ENCODE assay signal across 8 mouse cellular contexts in the genomic region with DNA sequence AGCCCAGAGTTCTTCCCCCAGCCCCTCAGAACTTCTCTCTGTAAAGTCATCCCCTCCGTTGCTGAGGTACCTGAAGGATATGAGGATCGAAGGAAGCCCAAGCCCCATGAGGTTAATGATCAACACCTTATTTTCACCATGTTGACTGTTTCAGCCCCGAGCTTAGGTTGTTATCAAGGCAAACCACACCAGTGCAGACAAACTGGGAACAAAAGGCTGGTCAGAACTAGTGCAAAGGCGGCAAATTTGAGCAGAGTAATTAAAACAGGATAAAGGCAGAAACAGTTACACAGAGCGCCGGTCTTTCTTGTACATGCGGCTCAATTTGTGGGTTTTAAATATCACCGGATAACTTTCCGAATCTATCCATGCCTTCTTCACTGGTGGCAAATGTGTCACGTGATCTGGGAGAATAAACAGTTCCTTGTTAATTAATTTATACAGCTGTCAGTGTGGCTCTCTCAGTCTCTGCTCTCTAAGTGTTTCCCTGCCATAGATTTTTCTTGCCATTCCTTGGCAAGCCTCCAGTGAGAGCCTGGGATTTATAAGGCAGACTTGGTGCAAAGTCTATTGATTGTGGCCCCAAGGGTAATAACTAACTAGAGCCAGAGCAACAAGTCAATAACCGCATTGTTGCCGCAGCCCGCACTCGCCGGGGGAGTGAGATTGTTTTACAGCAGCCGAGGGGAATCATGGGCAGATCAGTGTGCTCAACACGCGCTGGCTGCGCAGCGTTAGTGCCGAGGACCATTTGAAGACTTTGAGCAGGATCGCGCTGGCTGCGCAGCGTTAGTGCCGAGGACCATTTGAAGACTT.
DNase-seq lines count a peak whose midpoint lies in the region; ATAC-seq lines count a peak whose summit lies in the region.

No protein-coding gene starts in this region.

- no peaks in the 10 kb centered on the region for H3K27me3 ChIP-seq in embryonic facial prominence, embryonic 15.5 days
- peaks cover 25% of the 10 kb centered on the region for H3K27me3 ChIP-seq in midbrain, embryonic 10.5 days (ENCODE audit: low read depth, poor library complexity, severe bottlenecking)

- peaks cover 47% of the 10 kb centered on the region for H3K4me1 ChIP-seq in embryonic facial prominence, embryonic 15.5 days
- H3K4me1 ChIP-seq in midbrain, embryonic 10.5 days, result peaks cover 48% of the 10 kb centered on the region

- DNase-seq in left cerebral cortex, postnatal 4 days, result peak; percentile 40
- DNase-seq in left cerebral cortex, adult 9 months (ENCODE audit: low spot score in 2 of 2), result no peak
- peak; percentile 87 for DNase-seq in kidney, adult 9 months
- DNase-seq in midbrain, embryonic 10.5 days (ENCODE audit: low spot score), result no peak
- DNase-seq in adrenal gland, postnatal 14 days, result no peak
- no peak for DNase-seq in thymus, postnatal 0 days (ENCODE audit: low spot score)
- no peak for DNase-seq in gastrocnemius, adult 18-20 months (ENCODE audit: low spot score)

- ATAC-seq in embryonic facial prominence, embryonic 15.5 days (ENCODE audit: insufficient number of reproducible peaks, low FRiP score, low TSS enrichment, low read depth), result peak; percentile 17; the same call in 1 of the 2 replicates

- H3K4me3 ChIP-seq in embryonic facial prominence, embryonic 15.5 days (replicated peaks), result no peak overlapping the region; the same call in 1 of the 2 replicates
- H3K4me3 ChIP-seq in midbrain, embryonic 10.5 days, result no peak overlapping the region

- intact Hi-C loops in left cerebral cortex, postnatal 4 days (cut with DNase I), result no loop called here

- H3K36me3 ChIP-seq in embryonic facial prominence, embryonic 15.5 days, result no peaks in the 10 kb centered on the region
- H3K36me3 ChIP-seq in midbrain, embryonic 10.5 days, result no peaks in the 10 kb centered on the region

- peak overlapping the region; percentile 33 for H3K4me2 ChIP-seq in embryonic facial prominence, embryonic 15.5 days (replicated peaks)

- no peaks in the 10 kb centered on the region for H3K9me3 ChIP-seq in embryonic facial prominence, embryonic 15.5 days (replicated peaks)
- no peaks in the 10 kb centered on the region for H3K9me3 ChIP-seq in midbrain, embryonic 10.5 days (replicated peaks)

- no peak overlapping the region for H3K9ac ChIP-seq in embryonic facial prominence, embryonic 15.5 days

- 23% methylated on average over 26 of the region's 26 CpGs for WGBS in embryonic facial prominence, embryonic 15.5 days
- 81% methylated on average over 26 of the region's 26 CpGs for WGBS in midbrain, embryonic 10.5 days

- peak overlapping the region; percentile 55; the same call in 1 of the 2 replicates for H3K27ac ChIP-seq in embryonic facial prominence, embryonic 15.5 days (replicated peaks)
- H3K27ac ChIP-seq in midbrain, embryonic 10.5 days (replicated peaks), result 0 out of 2 replicates have a peak overlapping the region, but pooled peaks have one; percentile 9

Comparison
In these comparisons a context has a peak if more than half of its experiments do, and no peak if none do; other contexts are left out.
1. DNase-seq: peak in left cerebral cortex, postnatal 4 days (single experiment) and kidney, adult 9 months (single experiment); none in left cerebral cortex, adult 9 months (0 of 2), midbrain, embryonic 10.5 days (single experiment), adrenal gland, postnatal 14 days (single experiment), thymus, postnatal 0 days (single experiment) and gastrocnemius, adult 18-20 months (single experiment).